Mouse (Mus musculus): ENCODE results near the gene Mical1. TPM values are rescaled to one million over a fixed set of nuclear protein-coding genes. Genes with fewer than 3 reads are reported as not detected.

Gene Mical1
- polyA plus RNA-seq, 1 experiment from 2014 or later: 50.8 TPM

DNA sequence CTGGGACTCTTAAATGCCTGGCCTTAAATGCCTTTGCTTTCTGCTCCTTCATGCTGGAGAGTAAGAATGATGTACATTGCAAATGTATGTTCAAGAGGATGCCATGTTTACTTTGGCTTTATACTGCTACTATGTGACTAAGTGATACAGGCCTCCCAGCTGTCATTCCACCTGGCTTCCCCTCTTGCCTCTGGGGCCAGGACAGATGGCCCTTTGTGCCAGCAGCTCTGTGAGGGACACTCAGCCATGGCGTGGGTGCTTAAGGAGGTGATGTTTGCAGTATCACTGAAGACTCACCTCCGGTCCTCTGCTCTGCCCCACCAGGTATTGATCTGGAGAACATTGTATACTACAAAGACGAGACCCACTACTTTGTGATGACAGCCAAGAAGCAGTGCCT is 3.8 kb downstream of the Mical1 start:
- H3K4me3 ChIP-seq: no peak overlapping the region
- H3K9me3 ChIP-seq: no peaks in the 10 kb centered on the region
- H3K9ac ChIP-seq: no peak overlapping the region
- H3K27me3 ChIP-seq: no peaks in the 10 kb centered on the region
- ATAC-seq (ENCODE audit: insufficient number of reproducible peaks, insufficient read depth, low FRiP score, low TSS enrichment): no peak
- H3K4me1 ChIP-seq: peaks cover 10% of the 10 kb centered on the region
- no peak overlapping the region for H3K4me2 ChIP-seq (replicated peaks)
- peaks cover 55% of the 10 kb centered on the region for H3K36me3 ChIP-seq
- WGBS: 89% methylated on average over 3 of the region's 3 CpGs
- H3K27ac ChIP-seq: no peak overlapping the region

DNA sequence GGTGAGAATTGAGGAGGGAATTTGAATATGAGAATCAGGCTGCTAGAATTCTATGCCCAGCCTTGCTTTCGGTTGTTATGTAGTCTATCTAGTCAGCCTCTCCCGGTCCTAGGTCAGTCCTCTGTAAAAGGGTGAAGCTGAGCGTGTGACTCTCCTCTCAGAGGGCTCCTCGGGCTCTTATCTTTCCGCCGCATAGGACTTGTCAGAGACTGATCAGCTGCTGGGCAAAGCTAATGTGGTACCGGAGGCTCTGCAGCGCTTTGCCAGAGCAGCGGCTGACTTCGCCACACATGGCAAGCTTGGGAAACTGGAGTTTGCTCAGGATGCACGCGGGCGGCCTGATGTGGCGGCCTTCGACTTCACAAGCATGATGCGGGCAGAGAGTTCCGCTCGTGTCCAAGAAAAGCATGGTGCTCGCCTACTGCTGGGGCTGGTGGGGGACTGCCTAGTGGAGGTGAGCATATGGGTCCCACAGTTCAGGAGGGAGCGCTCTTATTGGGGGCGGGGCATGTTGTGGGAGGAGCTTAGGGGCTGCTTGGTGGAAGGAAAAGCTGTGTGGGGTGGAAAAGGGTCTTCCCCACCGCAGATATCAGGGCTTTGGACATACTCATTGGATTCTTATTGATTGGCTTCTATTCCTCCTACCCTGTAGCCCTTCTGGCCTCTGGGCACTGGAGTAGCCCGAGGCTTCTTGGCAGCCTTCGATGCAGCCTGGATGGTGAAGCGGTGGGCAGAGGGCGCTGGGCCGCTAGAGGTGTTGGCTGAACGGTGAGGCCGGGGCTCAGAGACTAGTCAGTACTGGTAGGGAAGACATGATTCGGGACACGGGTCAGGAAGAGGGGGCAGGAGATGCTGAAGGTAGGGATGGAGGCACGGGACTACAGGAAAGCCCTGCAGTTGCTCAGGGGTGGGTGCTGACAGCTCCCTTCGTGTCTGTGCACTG is 5.1 kb downstream of the Mical1 start:
- no peak for ATAC-seq (ENCODE audit: insufficient number of reproducible peaks, insufficient read depth, low FRiP score, low TSS enrichment)
- no peak overlapping the region for H3K4me3 ChIP-seq
- 72% methylated on average over 33 of the region's 33 CpGs for WGBS
- H3K36me3 ChIP-seq: peaks cover 68% of the 10 kb centered on the region
- H3K27ac ChIP-seq: no peak overlapping the region
- no peak overlapping the region for H3K4me2 ChIP-seq (replicated peaks)
- no peaks in the 10 kb centered on the region for H3K27me3 ChIP-seq
- H3K4me1 ChIP-seq: peaks cover 6% of the 10 kb centered on the region
- H3K9ac ChIP-seq: no peak overlapping the region
- no peaks in the 10 kb centered on the region for H3K9me3 ChIP-seq

DNA sequence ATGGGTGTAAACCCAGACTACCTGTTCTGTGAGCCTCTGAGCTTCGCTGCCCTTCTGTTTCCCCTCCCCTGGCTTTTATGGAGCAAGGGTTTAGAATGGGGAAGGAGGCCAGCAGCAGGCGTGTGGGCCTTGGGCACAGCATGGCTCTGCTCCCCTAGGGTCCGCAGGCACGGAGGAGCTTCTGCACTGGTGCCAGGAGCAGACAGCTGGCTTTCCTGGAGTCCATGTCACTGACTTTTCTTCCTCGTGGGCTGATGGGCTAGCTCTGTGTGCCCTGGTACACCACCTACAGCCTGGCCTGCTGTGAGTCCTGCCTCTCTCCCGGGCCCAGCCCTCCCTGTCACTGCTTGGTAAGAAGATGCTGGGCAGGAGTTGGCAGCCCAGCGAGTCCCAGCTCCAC is 6.3 kb downstream of the Mical1 start:
- H3K27ac ChIP-seq: no peak overlapping the region
- no peaks in the 10 kb centered on the region for H3K9me3 ChIP-seq
- 87% methylated on average over 7 of the region's 7 CpGs for WGBS
- no peak overlapping the region for H3K4me2 ChIP-seq (replicated peaks)
- no peak overlapping the region for H3K4me3 ChIP-seq
- H3K9ac ChIP-seq: no peak overlapping the region
- peaks cover 80% of the 10 kb centered on the region for H3K36me3 ChIP-seq
- no peaks in the 10 kb centered on the region for H3K27me3 ChIP-seq
- peaks cover under 1% of the 10 kb centered on the region for H3K4me1 ChIP-seq
- ATAC-seq (ENCODE audit: insufficient number of reproducible peaks, insufficient read depth, low FRiP score, low TSS enrichment): no peak

DNA sequence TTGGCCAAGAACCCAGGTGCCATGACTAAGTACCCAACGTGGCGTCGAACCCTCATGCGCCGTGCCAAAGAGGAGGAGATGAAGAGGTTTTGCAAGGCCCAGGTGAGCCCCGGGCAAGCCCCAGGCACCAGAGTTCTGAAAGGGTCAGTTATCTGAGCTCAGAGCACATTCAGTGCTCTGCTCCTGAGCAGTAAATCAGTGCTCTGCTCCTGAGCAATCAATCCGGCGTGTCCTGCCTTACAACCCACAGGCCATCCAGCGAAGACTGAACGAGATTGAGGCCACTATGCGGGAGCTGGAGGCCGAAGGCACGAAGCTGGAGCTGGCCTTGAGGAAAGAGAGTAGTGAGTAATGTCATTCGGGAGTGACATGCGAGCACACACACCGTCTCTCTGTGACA is 9.7 kb downstream of the Mical1 start:
- H3K9ac ChIP-seq: no peak overlapping the region
- H3K4me1 ChIP-seq: peaks cover 17% of the 10 kb centered on the region
- no peak for ATAC-seq (ENCODE audit: insufficient number of reproducible peaks, insufficient read depth, low FRiP score, low TSS enrichment)
- H3K27me3 ChIP-seq: no peaks in the 10 kb centered on the region
- no peaks in the 10 kb centered on the region for H3K9me3 ChIP-seq
- H3K4me3 ChIP-seq: no peak overlapping the region
- H3K27ac ChIP-seq: no peak overlapping the region
- peaks cover 70% of the 10 kb centered on the region for H3K36me3 ChIP-seq
- H3K4me2 ChIP-seq (replicated peaks): no peak overlapping the region
- WGBS: 91% methylated on average over 16 of the region's 16 CpGs

DNA sequence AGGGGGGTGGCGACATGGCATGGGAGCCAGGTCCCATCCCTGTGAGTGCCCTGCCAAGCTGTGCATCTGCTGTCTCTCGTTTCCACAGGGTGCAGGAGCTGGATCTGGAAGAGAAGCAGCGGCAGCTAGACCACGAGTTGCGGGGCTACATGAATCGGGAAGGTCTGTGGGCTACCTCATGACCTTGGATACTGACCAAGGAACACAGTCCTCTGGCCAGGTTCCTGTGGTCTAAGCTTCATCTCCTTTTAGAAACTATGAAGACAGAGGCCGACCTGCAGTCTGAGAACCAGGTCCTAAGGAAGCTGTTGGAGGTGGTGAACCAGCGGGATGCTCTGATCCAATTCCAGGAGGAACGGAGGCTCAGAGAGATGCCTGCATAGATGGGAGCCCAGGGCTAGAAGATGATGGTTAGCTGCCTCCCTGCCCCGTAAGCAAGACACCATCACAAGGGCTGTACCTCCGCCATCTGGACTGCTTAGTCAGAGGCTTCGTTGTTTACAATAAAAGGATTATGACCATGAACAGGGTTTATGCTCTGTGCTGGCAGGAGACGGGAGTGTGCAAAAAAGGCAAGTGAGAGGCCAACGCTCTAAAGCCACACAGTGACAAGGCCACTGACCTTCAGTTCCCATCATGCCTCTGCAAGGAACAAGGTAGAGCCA is 10.5 kb downstream of the Mical1 start:
- H3K4me2 ChIP-seq (replicated peaks): no peak overlapping the region
- peaks cover 17% of the 10 kb centered on the region for H3K4me1 ChIP-seq
- H3K9ac ChIP-seq: no peak overlapping the region
- H3K27ac ChIP-seq: no peak overlapping the region
- WGBS: 89% methylated on average over 14 of the region's 14 CpGs
- no peak overlapping the region for H3K4me3 ChIP-seq
- H3K36me3 ChIP-seq: peaks cover 67% of the 10 kb centered on the region
- no peaks in the 10 kb centered on the region for H3K27me3 ChIP-seq
- ATAC-seq (ENCODE audit: insufficient number of reproducible peaks, insufficient read depth, low FRiP score, low TSS enrichment): no peak
- no peaks in the 10 kb centered on the region for H3K9me3 ChIP-seq

DNA sequence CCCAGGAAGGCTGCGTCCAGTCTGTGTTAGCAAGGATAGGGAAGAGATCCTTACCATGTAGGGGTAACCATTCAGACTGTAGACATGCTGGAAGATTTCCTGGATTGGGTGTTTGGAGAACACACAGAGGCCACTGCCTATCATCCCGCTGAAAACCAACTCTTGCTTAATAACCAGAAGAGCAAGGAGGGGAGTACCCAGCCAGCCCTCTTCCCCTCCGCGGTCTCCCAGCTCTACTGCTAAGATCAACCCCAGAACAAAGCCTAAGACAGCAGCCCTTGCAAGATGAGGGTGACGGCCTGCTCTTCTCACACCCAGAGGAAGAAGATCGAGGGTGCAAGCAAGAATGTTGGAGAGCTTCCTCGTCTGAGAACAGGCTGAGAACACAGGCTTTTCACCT is 12.8 kb downstream of the Mical1 start:
- Histone ChIP-seq H3K27me3 (no peaks in the 10 kb centered on the region), H3K36me3 (peaks cover 44% of the 10 kb centered on the region), H3K27ac (no peak overlapping the region), H3K9ac (peak overlapping the region; percentile 79), H3K9me3 (no peaks in the 10 kb centered on the region), H3K4me3 (peak overlapping the region; percentile 65), H3K4me1 (peaks cover 17% of the 10 kb centered on the region), H3K4me2 (replicated peaks) (peak overlapping the region; percentile 99)
- ATAC-seq (ENCODE audit: insufficient number of reproducible peaks, insufficient read depth, low FRiP score, low TSS enrichment): no peak
- 48% methylated on average over 7 of the region's 7 CpGs for WGBS

DNA sequence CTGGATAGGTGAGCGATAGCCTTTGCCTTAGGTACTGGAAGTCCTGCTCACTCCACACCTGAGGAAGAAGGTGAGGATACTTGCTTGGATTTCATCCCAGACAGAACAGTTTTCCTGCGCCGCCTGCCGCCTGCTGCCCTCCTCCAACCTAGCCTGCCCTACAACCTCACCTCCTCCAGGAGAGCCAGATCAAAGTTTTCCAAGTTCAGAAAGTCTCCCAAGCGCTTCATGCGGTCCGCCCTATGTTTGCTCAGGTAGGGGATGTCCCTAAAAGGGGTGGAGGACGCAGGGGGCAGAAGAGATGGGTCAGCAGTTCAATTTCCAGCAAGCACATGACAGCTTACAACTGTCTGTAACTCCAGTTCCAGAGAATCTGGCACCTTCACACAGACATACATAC is 13.2 kb downstream of the Mical1 start:
- no peak for ATAC-seq (ENCODE audit: insufficient number of reproducible peaks, insufficient read depth, low FRiP score, low TSS enrichment)
- WGBS: 29% methylated on average over 8 of the region's 8 CpGs
- peaks cover 17% of the 10 kb centered on the region for H3K4me1 ChIP-seq
- H3K9ac ChIP-seq: peak overlapping the region; percentile 79
- H3K9me3 ChIP-seq: no peaks in the 10 kb centered on the region
- no peak overlapping the region for H3K27ac ChIP-seq
- H3K4me2 ChIP-seq (replicated peaks): peak overlapping the region; percentile 99
- H3K4me3 ChIP-seq: peak overlapping the region; percentile 65
- peaks cover 40% of the 10 kb centered on the region for H3K36me3 ChIP-seq
- H3K27me3 ChIP-seq: no peaks in the 10 kb centered on the region

DNA sequence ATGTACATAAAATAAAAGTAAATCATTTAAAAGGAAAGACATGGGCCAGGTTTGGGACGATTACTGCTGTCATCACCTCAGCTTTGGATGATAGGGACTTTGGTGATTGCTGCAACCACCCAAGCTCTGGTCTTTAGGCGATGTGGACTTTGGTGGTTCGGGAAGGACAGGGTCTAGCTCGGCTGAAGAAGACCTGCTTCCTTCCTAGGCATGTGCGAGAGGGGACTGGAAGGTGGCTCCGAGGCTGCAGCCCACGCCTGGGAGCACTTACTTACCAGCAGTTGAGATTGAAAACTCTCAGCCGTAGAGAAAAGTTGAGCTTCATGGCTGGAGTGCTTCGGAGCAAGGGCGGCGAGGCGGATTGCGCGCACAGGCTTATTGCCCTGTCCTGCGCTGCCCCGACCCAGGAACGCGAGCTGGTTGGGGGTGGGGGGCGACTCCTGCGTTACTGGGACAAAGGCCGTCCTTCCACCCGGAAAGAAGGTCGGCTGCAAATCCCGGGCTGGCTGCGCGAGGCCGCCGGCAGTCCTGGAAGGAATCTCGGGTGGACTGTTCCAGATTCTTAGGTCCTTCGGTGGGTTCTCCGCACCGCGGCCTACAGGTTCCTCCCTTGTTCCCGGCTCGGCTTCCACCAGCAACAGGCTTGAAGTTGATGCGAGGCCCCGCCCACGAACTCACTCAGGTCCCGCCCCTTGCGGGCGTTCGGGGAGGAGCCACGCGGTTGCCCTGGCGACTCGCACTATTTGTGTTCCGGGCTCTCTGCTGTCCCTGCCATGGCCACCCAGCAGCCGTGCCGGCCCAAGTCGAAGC is 13.8 kb downstream of the Mical1 start, which contains the start of the genes Smpd2 and Ppil6:
Gene Smpd2 (minus strand): TSS at position 662 of the 810 bp plus-strand sequence.
Gene Ppil6 (plus strand): TSS at position 732 of the 810 bp plus-strand sequence.
- Histone ChIP-seq H3K36me3 (peaks cover 34% of the 10 kb centered on the region), H3K4me3 (peak within 1 kb of the TSS; percentile 65), H3K27ac (peak within 1 kb of the TSS; percentile 77), H3K4me1 (peaks cover 17% of the 10 kb centered on the region), H3K4me2 (replicated peaks) (peak within 1 kb of the TSS; percentile 99), H3K9ac (peak within 1 kb of the TSS; percentile 79), H3K9me3 (no peaks in the 10 kb centered on the region), H3K27me3 (no peaks in the 10 kb centered on the region)
- WGBS: 2% methylated on average over 50 of the region's 50 CpGs
- peak; percentile 88 for ATAC-seq (ENCODE audit: insufficient number of reproducible peaks, insufficient read depth, low FRiP score, low TSS enrichment)

DNA sequence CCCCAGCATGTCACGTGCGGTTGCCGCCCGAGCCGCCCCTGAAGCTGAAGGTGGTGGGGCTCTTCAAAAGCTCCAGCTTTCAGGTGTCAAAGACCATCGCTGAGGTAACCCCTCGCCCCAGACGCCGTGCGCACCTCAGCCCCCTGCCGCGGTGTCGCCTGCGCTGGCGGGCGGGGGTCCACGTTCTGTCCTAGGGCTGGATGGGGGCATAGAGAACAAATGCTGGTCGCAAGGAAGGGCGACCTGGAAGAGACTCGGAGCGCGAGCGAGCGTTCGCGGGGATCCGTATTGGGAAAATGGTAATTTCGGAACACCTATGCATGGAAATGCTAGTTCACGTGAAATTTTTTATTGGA is 14.4 kb downstream of the Mical1 start:
- Histone ChIP-seq H3K9me3 (no peaks in the 10 kb centered on the region), H3K4me3 (peak overlapping the region; percentile 65), H3K36me3 (peaks cover 28% of the 10 kb centered on the region), H3K4me1 (peaks cover 17% of the 10 kb centered on the region), H3K9ac (peak overlapping the region; percentile 54), H3K27me3 (no peaks in the 10 kb centered on the region), H3K27ac (no peak overlapping the region), H3K4me2 (replicated peaks) (peak overlapping the region; percentile 99)
- ATAC-seq (ENCODE audit: insufficient number of reproducible peaks, insufficient read depth, low FRiP score, low TSS enrichment): no peak; the same call in 1 of the 2 replicates
- under 1% methylated on average over 29 of the region's 29 CpGs for WGBS

DNA sequence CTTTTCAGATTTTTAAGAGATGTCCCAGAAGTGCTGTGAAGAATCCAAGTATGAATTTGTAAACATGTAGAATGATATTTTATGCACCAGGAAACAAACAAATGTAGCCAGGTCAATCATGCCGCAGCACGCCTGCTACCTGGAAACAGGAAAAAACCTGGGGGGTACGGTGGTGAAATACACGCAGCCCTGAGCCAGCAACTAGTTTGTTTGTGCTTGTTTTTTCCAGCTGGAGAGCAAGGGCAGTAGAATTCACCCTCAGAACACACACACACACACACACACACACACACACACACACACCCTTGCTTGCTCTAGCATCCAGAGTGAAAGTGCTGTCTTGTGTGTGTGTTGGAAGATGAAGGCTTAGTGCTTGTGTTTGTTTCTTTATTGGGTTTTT is 15.0 kb downstream of the Mical1 start:
- H3K27me3 ChIP-seq: no peaks in the 10 kb centered on the region
- H3K4me2 ChIP-seq (replicated peaks): no peak overlapping the region
- WGBS: 46% methylated on average over 4 of the region's 4 CpGs
- H3K9ac ChIP-seq: no peak overlapping the region
- H3K9me3 ChIP-seq: no peaks in the 10 kb centered on the region
- peaks cover 17% of the 10 kb centered on the region for H3K4me1 ChIP-seq
- H3K4me3 ChIP-seq: no peak overlapping the region
- no peak overlapping the region for H3K27ac ChIP-seq
- H3K36me3 ChIP-seq: peaks cover 22% of the 10 kb centered on the region
- no peak for ATAC-seq (ENCODE audit: insufficient number of reproducible peaks, insufficient read depth, low FRiP score, low TSS enrichment)

DNA sequence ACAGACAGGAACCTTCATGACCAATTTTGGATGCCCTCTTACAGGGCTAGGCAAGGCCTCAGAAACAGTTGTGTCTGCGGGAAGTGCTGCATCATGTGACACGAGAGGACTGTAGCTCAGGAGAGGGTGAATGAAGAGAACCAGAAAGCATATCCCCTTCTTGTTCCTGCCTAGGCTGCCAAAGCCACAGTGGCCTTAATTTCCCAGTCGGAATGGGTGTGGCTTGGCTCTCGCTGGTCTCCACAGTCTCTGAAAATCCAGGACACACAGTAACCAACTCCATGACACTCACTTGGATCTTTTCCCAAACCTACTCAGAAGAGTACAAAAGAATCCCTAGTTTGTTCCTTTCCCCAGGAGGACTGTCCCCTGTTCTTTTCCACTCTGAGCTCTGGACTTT is 24.8 kb downstream of the Mical1 start:
- Histone ChIP-seq H3K27ac (no peak overlapping the region), H3K27me3 (no peaks in the 10 kb centered on the region), H3K4me3 (no peak overlapping the region), H3K4me1 (no peaks in the 10 kb centered on the region), H3K9ac (no peak overlapping the region), H3K36me3 (no peaks in the 10 kb centered on the region), H3K4me2 (replicated peaks) (no peak overlapping the region), H3K9me3 (no peaks in the 10 kb centered on the region)
- 70% methylated on average over 4 of the region's 4 CpGs for WGBS
- no peak for ATAC-seq (ENCODE audit: insufficient number of reproducible peaks, insufficient read depth, low FRiP score, low TSS enrichment)
